Mouse (Mus musculus) testis, adult 2 months (tissue): ENCODE data around the gene Dnase1l2. TPM values are rescaled to one million over a fixed set of nuclear protein-coding genes. Genes with fewer than 3 reads are reported as not detected.

Experiments
- H3K27ac ChIP-seq: fragments of 200-500 bp; 2 replicates; pipeline ENCODE4 v1.5.1; 2012; ENCODE audit warnings: low read depth, low read length; ENCODE audit not compliant: control insufficient read depth, insufficient read depth
- H3K27me3 ChIP-seq: fragments of 200-500 bp; 2 replicates; pipeline ENCODE4 v1.6.1; 2012; ENCODE audit warnings: mild to moderate bottlenecking, low read length, moderate library complexity; ENCODE audit not compliant: control insufficient read depth, insufficient read depth
- H3K36me3 ChIP-seq: fragments of 200-500 bp; 2 replicates; pipeline ENCODE4 v1.6.1; 2012; ENCODE audit warnings: mild to moderate bottlenecking, low read length; ENCODE audit not compliant: control insufficient read depth, insufficient read depth
- H3K4me1 ChIP-seq: fragments of 200-500 bp; 2 replicates; pipeline ENCODE4 v1.6.1; 2012; ENCODE audit warnings: low read length; ENCODE audit not compliant: control insufficient read depth, insufficient read depth
- H3K4me3 ChIP-seq: fragments of 200-500 bp; 2 replicates; pipeline ENCODE4 v1.5.1; 2012; ENCODE audit warnings: low read depth, mild to moderate bottlenecking, low read length, moderate library complexity, mixed read lengths; ENCODE audit not compliant: control insufficient read depth
- CTCF ChIP-seq: fragments of 200-500 bp; IDR thresholded peaks from 2 replicates; pipeline ENCODE4 v1.5.1; 2012; ENCODE audit warnings: low read depth, mild to moderate bottlenecking, inconsistent platforms, low read length, moderate library complexity; ENCODE audit not compliant: control insufficient read depth, insufficient read depth, insufficient replicate concordance
- POLR2A ChIP-seq: fragments of 200-500 bp; IDR thresholded peaks from 2 replicates; pipeline ENCODE4 v1.6.1; 2012; ENCODE audit warnings: low read depth, mild to moderate bottlenecking, inconsistent platforms, low read length, moderate library complexity; ENCODE audit not compliant: control insufficient read depth
- polyA plus RNA-seq: library from polyadenylated mRNA; depleted of rRNA; stranded (reverse); fragments of >200 nt; gene quantifications from 2 replicates; pipeline ENCODE4 v1.2.3, GENCODE M21; 2012; rRNA removed

The Dnase1l2 gene
- polyA plus RNA-seq, 1 experiment: 6.4 TPM

GRCm38 (mm10) chr17:24402371-24402770 is 40.5 kb downstream of the Dnase1l2 start:
- H3K4me1 ChIP-seq: no peaks in the 10 kb centered on the region
- TF ChIP-seq CTCF (no peak), POLR2A (peak; percentile 38; the same call in 1 of the 2 replicates)
- no peak overlapping the region for H3K27ac ChIP-seq
- H3K27me3 ChIP-seq: no peaks in the 10 kb centered on the region
- no peak overlapping the region for H3K4me3 ChIP-seq
- no peaks in the 10 kb centered on the region for H3K36me3 ChIP-seq

GRCm38 (mm10) chr17:24394456-24394855 is 48.4 kb downstream of the Dnase1l2 start:
- TF ChIP-seq CTCF (no peak), POLR2A (no peak)
- no peak overlapping the region for H3K27ac ChIP-seq
- no peaks in the 10 kb centered on the region for H3K4me1 ChIP-seq
- H3K27me3 ChIP-seq: no peaks in the 10 kb centered on the region
- H3K4me3 ChIP-seq: no peak overlapping the region
- no peaks in the 10 kb centered on the region for H3K36me3 ChIP-seq

- no peak for TF ChIP-seq CTCF
- no peak for TF ChIP-seq POLR2A
- H3K27ac ChIP-seq: no peak overlapping the region
These were observed 49.4 kb downstream of the Dnase1l2 start for GRCm38 (mm10) chr17:24393527-24393926.

GRCm38 (mm10) chr17:24391149-24391548 is 51.8 kb downstream of the Dnase1l2 start:
- H3K27ac ChIP-seq: no peak overlapping the region
- H3K36me3 ChIP-seq: no peaks in the 10 kb centered on the region
- no peaks in the 10 kb centered on the region for H3K27me3 ChIP-seq
- no peak overlapping the region for H3K4me3 ChIP-seq
- TF ChIP-seq POLR2A (no peak), CTCF (peak; percentile 68; the same call in 1 of the 2 replicates)
- H3K4me1 ChIP-seq: no peaks in the 10 kb centered on the region

More at GRCm38 (mm10) chr17:24393527-24393926, 49.4 kb downstream of the Dnase1l2 start:
- H3K4me1 ChIP-seq: no peaks in the 10 kb centered on the region
- no peak overlapping the region for H3K4me3 ChIP-seq
- no peaks in the 10 kb centered on the region for H3K27me3 ChIP-seq
- H3K36me3 ChIP-seq: no peaks in the 10 kb centered on the region

Other genes with a start within 250 kb of the Dnase1l2 start
- 7.0 and 9.5 TPM in 2 replicates for gene Tbc1d24, start 237.5 kb downstream of the Dnase1l2 start, polyA plus RNA-seq
- 0.35 and 0.54 TPM in 2 replicates for gene Ntn3, start 233.6 kb downstream of the Dnase1l2 start, polyA plus RNA-seq
- 4.0 and 4.1 TPM in 2 replicates for gene Tedc2, start 222.3 kb downstream of the Dnase1l2 start, polyA plus RNA-seq
- gene Ccnf, start 191.6 kb downstream of the Dnase1l2 start, polyA plus RNA-seq: 10.7 and 13.3 TPM in 2 replicates
- 19.5 and 21.1 TPM in 2 replicates for gene Abca17, start 92.0 kb downstream of the Dnase1l2 start, polyA plus RNA-seq
- 5.1 and 7.9 TPM in 2 replicates for gene Abca3, start 91.2 kb downstream of the Dnase1l2 start, polyA plus RNA-seq
- 65.0 and 68.5 TPM in 2 replicates for gene Rnps1, start 28.5 kb downstream of the Dnase1l2 start, polyA plus RNA-seq
- 8.9 and 9.0 TPM in 2 replicates for gene Eci1, start 16.5 kb downstream of the Dnase1l2 start, polyA plus RNA-seq
- 61.5 and 69.3 TPM in 2 replicates for gene E4f1, start 27.2 kb upstream of the Dnase1l2 start, polyA plus RNA-seq
- 597 and 738 TPM in 2 replicates for gene Pgp, start 27.3 kb upstream of the Dnase1l2 start, polyA plus RNA-seq
- 7.5 and 7.9 TPM in 2 replicates for gene Bricd5, start 30.8 kb upstream of the Dnase1l2 start, polyA plus RNA-seq
- 13.9 and 16.5 TPM in 2 replicates for gene Mlst8, start 36.0 kb upstream of the Dnase1l2 start, polyA plus RNA-seq
- gene Caskin1, start 45.5 kb upstream of the Dnase1l2 start, polyA plus RNA-seq: 20.6 and 23.9 TPM in 2 replicates
- gene Traf7, start 84.8 kb upstream of the Dnase1l2 start, polyA plus RNA-seq: 64.4 and 69.4 TPM in 2 replicates
- 0.82 and 1.1 TPM in 2 replicates for gene Rab26, start 91.1 kb upstream of the Dnase1l2 start, polyA plus RNA-seq
- 31.6 and 35.0 TPM in 2 replicates for gene Pkd1, start 106.7 kb upstream of the Dnase1l2 start, polyA plus RNA-seq
- gene Tsc2, start 189.5 kb upstream of the Dnase1l2 start, polyA plus RNA-seq: 37.8 and 41.6 TPM in 2 replicates
- gene Nthl1, start 189.6 kb upstream of the Dnase1l2 start, polyA plus RNA-seq: 3.2 and 3.7 TPM in 2 replicates
- 3.3 and 3.9 TPM in 2 replicates for gene Slc9a3r2, start 207.2 kb upstream of the Dnase1l2 start, polyA plus RNA-seq
- gene Npw, start 215.4 kb upstream of the Dnase1l2 start, polyA plus RNA-seq: 0.19 TPM in 1 of 2 replicates, not detected in the other
- 45.4 and 50.0 TPM in 2 replicates for gene Zfp598, start 226.6 kb upstream of the Dnase1l2 start, polyA plus RNA-seq
- gene Syngr3, start 246.8 kb upstream of the Dnase1l2 start, polyA plus RNA-seq: 0.20 and 0.30 TPM in 2 replicates